Mouse (Mus musculus) splenic B cell, adult 2 months (primary cell): Measurements from ENCODE around the gene Lefty1.
"Not testable (repeated sequence)": the region's sequence is repeated elsewhere in the genome, so short reads cannot be mapped to it uniquely, and the experiment has no call there.

ENCODE experiments used
- DNase-seq: peaks from one replicate; pipeline ENCODE4 v3.0.0-alpha.2; 2011; ENCODE audit warnings: low read depth, low spot score
- H3K27me3 ChIP-seq: 2 replicates; pipeline ENCODE4 v1.6.1; 2012; ENCODE audit warnings: mild to moderate bottlenecking, low read length, moderate library complexity, mixed read lengths; ENCODE audit not compliant: control insufficient read depth, poor library complexity, insufficient read depth, severe bottlenecking
- H3K36me3 ChIP-seq: 2 replicates; pipeline ENCODE4 v1.6.1; 2012; ENCODE audit warnings: mild to moderate bottlenecking, low read length, moderate library complexity, mixed read lengths; ENCODE audit not compliant: control insufficient read depth, poor library complexity, insufficient read depth, severe bottlenecking

Gene Lefty1

GRCm38 (mm10) chr1:180956401-180956800, 21.6 kb downstream of the Lefty1 start:
- H3K27me3 ChIP-seq: no peaks in the 10 kb centered on the region
- peaks cover 7% of the 10 kb centered on the region for H3K36me3 ChIP-seq
- DNase-seq: no peak

- peaks cover 7% of the 10 kb centered on the region for H3K36me3 ChIP-seq
- no peaks in the 10 kb centered on the region for H3K27me3 ChIP-seq
- no peak for DNase-seq
Measured at GRCm38 (mm10) chr1:180956973-180957381, 22.2 kb downstream of the Lefty1 start.

- Histone ChIP-seq H3K27me3 (no peaks in the 10 kb centered on the region), H3K36me3 (peaks cover 10% of the 10 kb centered on the region)
- DNase-seq: no peak
Measured at GRCm38 (mm10) chr1:180957989-180958388, 23.2 kb downstream of the Lefty1 start.

- H3K27me3 ChIP-seq: no peaks in the 10 kb centered on the region
- DNase-seq: no peak
- peaks cover 11% of the 10 kb centered on the region for H3K36me3 ChIP-seq
Measured at GRCm38 (mm10) chr1:180958797-180959196, 24.0 kb downstream of the Lefty1 start.

GRCm38 (mm10) chr1:180965786-180966185, 31.0 kb downstream of the Lefty1 start:
- no peak for DNase-seq
- Histone ChIP-seq H3K36me3 (peaks cover 14% of the 10 kb centered on the region), H3K27me3 (no peaks in the 10 kb centered on the region)

- Histone ChIP-seq H3K36me3 (peaks cover 17% of the 10 kb centered on the region), H3K27me3 (no peaks in the 10 kb centered on the region)
- DNase-seq: no peak
Measured at GRCm38 (mm10) chr1:180966542-180966941, 31.7 kb downstream of the Lefty1 start.

GRCm38 (mm10) chr1:180967261-180967660, 32.4 kb downstream of the Lefty1 start:
- no peak for DNase-seq
- peaks cover 16% of the 10 kb centered on the region for H3K36me3 ChIP-seq
- H3K27me3 ChIP-seq: no peaks in the 10 kb centered on the region

GRCm38 (mm10) chr1:180972941-180973340, 38.1 kb downstream of the Lefty1 start:
- no peaks in the 10 kb centered on the region for H3K27me3 ChIP-seq
- no peak for DNase-seq
- H3K36me3 ChIP-seq: peaks cover 4% of the 10 kb centered on the region; the same call in 1 of the 2 replicates

GRCm38 (mm10) chr1:180974126-180974746, 39.4 kb downstream of the Lefty1 start:
- peak; percentile 79 for DNase-seq
- no peaks in the 10 kb centered on the region for H3K27me3 ChIP-seq
- H3K36me3 ChIP-seq: peaks cover 3% of the 10 kb centered on the region; the same call in 1 of the 2 replicates

- no peaks in the 10 kb centered on the region for H3K36me3 ChIP-seq
- peak; percentile 76 for DNase-seq
- H3K27me3 ChIP-seq: no peaks in the 10 kb centered on the region
Measured at GRCm38 (mm10) chr1:180976110-180976679, 41.4 kb downstream of the Lefty1 start.

- Histone ChIP-seq H3K27me3 (no peaks in the 10 kb centered on the region), H3K36me3 (no peaks in the 10 kb centered on the region)
- DNase-seq: no peak
Measured at GRCm38 (mm10) chr1:180979484-180980251, 44.8 kb downstream of the Lefty1 start.

GRCm38 (mm10) chr1:180980464-180980863, 45.6 kb downstream of the Lefty1 start:
- Histone ChIP-seq H3K36me3 (no peaks in the 10 kb centered on the region), H3K27me3 (no peaks in the 10 kb centered on the region)
- peak; percentile 51 for DNase-seq

GRCm38 (mm10) chr1:180981298-180982046, 46.6 kb downstream of the Lefty1 start:
- DNase-seq, H3K36me3 ChIP-seq, H3K27me3 ChIP-seq: not testable (repeated sequence)

- H3K36me3 ChIP-seq: peaks cover 2% of the 10 kb centered on the region; the same call in 1 of the 2 replicates
- H3K27me3 ChIP-seq: no peaks in the 10 kb centered on the region
- peak; percentile 44 for DNase-seq
Measured at GRCm38 (mm10) chr1:180986701-180987100, 51.9 kb downstream of the Lefty1 start.
